Mouse (Mus musculus) telencephalon, adult 2 months (tissue): Measurements from ENCODE around the gene Cdk5r1.

Source experiments
- DNase-seq: peaks from one replicate; pipeline ENCODE4 v3.0.0-alpha.2; 2011; ENCODE audit warnings: low read depth, low spot score

Cdk5r1 gene

GRCm38 (mm10) chr11:80481409-80482050, 4.7 kb downstream of the Cdk5r1 start:
- no peak for DNase-seq

GRCm38 (mm10) chr11:80482347-80482746, 5.5 kb downstream of the Cdk5r1 start:
- no peak for DNase-seq

GRCm38 (mm10) chr11:80482921-80483320, 6.1 kb downstream of the Cdk5r1 start:
- DNase-seq = no peak

DNA sequence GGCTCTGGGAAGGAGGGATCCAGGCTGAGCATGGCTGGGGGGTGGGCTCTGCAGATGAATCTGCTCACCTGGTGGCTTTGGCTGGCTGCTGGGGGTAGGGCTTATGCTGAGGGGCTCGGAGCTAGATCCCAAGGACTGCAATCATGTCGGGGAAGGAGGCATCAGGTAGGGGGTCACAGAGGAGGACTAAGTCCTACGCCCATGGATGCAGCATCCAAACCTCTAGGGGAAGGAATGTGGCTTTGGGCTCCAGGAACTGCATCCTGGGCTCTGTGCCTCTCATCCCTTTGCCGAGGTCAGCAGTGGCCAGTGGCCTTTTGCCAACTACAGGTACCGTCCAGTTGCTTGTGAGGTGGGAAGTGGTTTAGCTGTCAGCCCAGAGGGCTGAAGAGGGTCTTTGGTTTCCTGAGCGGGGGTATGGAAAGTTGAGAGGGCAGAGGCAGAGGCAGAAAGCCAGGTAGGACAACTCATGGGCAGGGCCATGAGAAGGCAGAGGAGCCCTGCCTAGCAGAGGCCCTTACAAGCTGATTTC, 6.8 kb downstream of the Cdk5r1 start:
- no peak for DNase-seq

GRCm38 (mm10) chr11:80484191-80484791, 7.5 kb downstream of the Cdk5r1 start:
- DNase-seq = peak; percentile 93

DNA sequence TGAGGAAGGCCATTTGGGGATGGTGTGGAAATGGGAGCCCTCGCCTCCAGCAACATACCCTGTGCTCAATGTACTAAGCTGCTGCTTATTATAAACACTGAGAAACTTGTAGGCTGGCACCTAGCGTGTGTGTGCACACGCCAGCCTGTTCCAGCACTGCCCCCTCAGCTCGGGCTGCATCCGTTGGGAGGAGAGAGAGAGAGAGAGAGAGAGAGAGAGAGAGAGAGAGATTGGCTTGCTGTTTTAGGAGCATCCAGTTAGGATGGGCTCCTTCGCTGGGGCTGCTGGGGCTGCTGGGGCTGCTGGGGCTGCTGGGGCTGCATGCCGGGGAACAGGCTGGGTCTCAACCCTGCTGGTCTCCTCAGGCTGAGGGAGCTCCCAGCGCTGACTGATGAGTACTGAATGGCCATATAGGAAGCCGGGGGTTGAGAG, 8.3 kb downstream of the Cdk5r1 start:
- DNase-seq = peak; percentile 86

GRCm38 (mm10) chr11:80485622-80486206, 8.9 kb downstream of the Cdk5r1 start:
- DNase-seq = no peak

- DNase-seq = no peak
These were observed 11.2 kb downstream of the Cdk5r1 start for GRCm38 (mm10) chr11:80487904-80488587.

DNA sequence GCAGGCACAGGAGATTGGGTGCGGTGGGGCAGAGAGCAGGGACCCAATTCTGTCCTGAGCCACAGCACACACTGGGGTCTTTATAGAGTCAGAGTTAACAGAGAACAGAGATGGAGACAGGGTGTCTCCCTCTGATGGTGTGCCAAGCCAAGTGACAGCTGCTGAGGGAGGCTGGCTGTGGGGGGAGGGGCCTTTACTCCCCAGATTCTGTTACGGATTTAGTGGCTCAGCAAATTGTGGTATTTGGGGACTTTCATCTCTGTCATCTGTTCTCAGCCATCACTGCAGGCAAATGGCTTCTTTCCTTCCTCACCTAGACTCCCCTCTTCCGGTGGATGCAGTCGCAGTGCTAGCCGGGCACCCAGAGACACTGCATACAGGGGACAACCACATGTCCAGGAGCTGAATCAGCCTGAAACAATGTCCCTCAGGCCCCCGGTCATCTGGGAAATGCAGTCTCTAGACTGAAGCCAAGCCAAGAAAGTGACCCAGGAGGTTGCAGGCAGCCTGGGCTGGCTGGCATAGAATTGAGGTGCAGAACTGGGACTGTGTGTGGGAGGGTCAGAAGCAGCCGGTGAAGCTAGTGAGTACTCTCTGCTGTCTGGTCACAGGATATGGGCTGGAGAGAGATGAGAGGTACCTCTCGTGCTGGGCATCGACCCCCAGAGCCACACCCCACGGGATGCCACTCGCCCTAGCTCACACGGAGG, 12.5 kb downstream of the Cdk5r1 start:
- no peak for DNase-seq

- no peak for DNase-seq
These were observed 13.0 kb downstream of the Cdk5r1 start for GRCm38 (mm10) chr11:80489882-80490196.

- DNase-seq = no peak
These were observed 14.0 kb downstream of the Cdk5r1 start for GRCm38 (mm10) chr11:80490831-80491230.

- no peak for DNase-seq
These were observed 16.4 kb downstream of the Cdk5r1 start for GRCm38 (mm10) chr11:80493186-80493585.

- DNase-seq = no peak
These were observed 18.0 kb downstream of the Cdk5r1 start for GRCm38 (mm10) chr11:80494852-80495251.

DNA sequence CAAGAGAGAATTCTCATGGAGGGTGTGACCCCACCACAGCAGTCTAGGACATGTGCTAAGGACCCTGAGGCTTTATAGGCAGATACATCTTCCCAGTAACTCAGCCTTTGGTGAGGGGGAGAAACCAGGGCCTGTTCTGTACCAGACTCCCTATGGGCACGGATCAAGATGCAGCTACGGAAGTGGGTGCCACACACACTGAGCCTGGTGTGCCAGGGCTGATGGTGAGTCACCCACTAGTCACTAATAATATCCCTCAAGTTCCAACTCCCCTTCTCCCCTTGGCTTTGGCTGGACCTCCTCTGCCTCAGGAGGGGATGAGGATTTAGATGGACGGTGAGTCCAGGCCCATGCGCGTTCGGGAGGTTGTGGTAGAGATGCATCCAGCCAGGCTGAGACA, 19.1 kb downstream of the Cdk5r1 start:
- DNase-seq = no peak

DNA sequence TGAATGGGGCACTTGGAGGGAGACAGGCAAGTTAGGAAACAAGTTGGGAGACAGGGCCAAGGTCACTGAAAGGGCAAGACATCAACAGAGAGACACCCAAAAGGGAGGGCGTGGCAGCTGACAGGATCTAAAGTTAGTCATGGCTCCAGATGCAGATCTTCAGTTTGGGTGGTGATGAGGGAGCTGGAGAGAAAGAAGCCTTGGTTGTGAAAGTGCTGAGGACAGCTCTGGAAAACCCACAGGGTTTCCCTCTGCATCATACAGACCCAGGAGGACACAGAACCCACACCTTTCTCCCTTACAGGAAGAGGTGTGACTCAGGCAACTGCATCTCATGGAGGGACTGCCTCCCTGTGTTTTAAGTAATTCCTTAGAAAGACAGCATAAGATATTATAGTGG, 19.8 kb downstream of the Cdk5r1 start:
- DNase-seq = no peak

GRCm38 (mm10) chr11:80497225-80497919, 20.5 kb downstream of the Cdk5r1 start:
- no peak for DNase-seq

- no peak for DNase-seq
These were observed 21.7 kb downstream of the Cdk5r1 start for GRCm38 (mm10) chr11:80498328-80499070.

- no peak for DNase-seq
These were observed 22.7 kb downstream of the Cdk5r1 start for GRCm38 (mm10) chr11:80499550-80499952.

DNA sequence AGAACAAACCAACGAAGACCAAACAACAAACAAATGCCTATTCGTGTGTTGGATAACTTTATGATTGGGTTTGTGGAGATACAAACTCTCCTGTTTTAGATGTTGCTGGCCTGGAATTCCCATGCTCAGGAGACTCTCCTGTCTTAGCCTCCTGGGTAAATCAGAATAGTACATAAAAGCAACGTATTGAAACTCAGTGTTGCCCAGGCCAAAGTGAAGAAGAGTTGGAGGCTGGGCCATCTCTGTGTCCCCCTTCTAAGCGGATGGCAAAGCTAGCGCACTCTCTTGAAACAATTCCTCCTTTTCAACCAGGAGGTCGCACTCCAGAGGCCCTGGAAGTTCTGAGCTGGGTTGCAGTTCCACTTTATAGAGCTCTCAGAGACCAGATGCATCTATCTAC, 26.5 kb downstream of the Cdk5r1 start:
- DNase-seq = no peak

DNA sequence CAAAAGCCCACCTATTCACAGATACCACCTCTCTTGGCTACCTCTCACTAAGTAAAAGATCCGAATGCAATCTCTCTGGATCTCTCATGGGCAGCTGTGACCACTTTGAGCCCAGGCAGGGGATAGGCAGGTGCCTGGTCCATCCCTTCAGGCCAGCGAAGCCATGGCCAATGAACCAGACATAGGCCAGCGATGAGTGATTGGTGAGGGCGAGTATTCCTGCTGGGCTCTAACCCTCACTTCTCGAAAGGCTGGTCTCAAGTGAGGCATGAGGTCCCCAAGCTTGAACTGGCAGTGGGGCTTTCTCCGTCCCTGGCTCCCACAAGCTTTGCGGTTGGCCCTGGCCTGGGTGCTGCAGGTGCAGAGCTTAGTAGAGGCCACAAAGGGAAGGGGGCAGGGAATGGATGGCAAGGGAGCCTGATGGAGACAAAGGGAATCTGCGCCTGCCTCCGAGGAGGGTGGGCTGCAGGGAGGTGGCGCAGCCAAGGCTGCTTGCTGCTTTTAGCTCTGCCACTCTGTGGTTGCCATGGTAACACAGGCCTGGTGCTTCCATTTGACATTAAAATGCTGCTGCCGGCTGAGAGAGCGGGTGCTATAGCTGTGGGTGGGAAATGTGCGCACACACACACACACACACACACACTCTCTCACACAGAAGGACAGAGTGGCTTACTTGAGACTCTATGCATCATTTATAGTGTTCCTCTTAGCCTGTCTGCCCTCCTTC, 27.1 kb downstream of the Cdk5r1 start:
- peak; percentile 99 for DNase-seq
